Mouse (Mus musculus) CH12.LX (cell line): ENCODE measurements at regions not wholly inside any gene's neighbourhood (a gene's known extent, or its start where the extent isn't known, plus 50 kb on each side); places are given as distances from the start of the nearest gene placed in this dataset.

Experiments used
- BHLHE40 ChIP-seq: IDR thresholded peaks from 2 replicates; pipeline ENCODE4 v1.6.1; 2011; ENCODE audit warnings: mild to moderate bottlenecking, low read depth, low read length, improper control_type of control experiment
- CHD2 ChIP-seq: IDR thresholded peaks from 2 replicates; pipeline ENCODE4 v1.6.1; 2011; ENCODE audit warnings: low read length, improper control_type of control experiment
- CTCF ChIP-seq, 2 experiments: IDR thresholded peaks in 1 of 2; conservative IDR thresholded peaks in 1 of 2; 2 replicates each; pipeline ENCODE4 v1.5.1; 2011 to 2012; ENCODE audit warnings: low read depth in 2 of 2, low read length in 2 of 2, improper control_type of control experiment in 1 of 2, inconsistent platforms in 1 of 2, mild to moderate bottlenecking in 1 of 2, moderate library complexity in 1 of 2
- E2F4 ChIP-seq: IDR thresholded peaks from 2 replicates; pipeline ENCODE4 v1.6.1; 2011; ENCODE audit warnings: low read depth, low read length, improper control_type of control experiment; ENCODE audit not compliant: insufficient replicate concordance
- EP300 ChIP-seq: IDR thresholded peaks from 2 replicates; pipeline ENCODE4 v1.6.1; 2011; ENCODE audit warnings: low read length, improper control_type of control experiment
- HCFC1 ChIP-seq: IDR thresholded peaks from 2 replicates; pipeline ENCODE4 v1.6.1; 2012; ENCODE audit warnings: low read depth, mild to moderate bottlenecking, inconsistent platforms, low read length, improper control_type of control experiment
- KAT2A ChIP-seq: IDR thresholded peaks from 2 replicates; pipeline ENCODE4 v1.6.1; 2012; ENCODE audit warnings: low read length, improper control_type of control experiment, inconsistent platforms; ENCODE audit not compliant: insufficient replicate concordance
- MAX ChIP-seq: IDR thresholded peaks from 2 replicates; pipeline ENCODE4 v1.6.1; 2011; ENCODE audit warnings: low read length, improper control_type of control experiment
- MYC ChIP-seq: IDR thresholded peaks from 2 replicates; pipeline ENCODE4 v1.6.1; 2011; ENCODE audit warnings: low read depth, mild to moderate bottlenecking, improper control_type of control experiment, low read length
- POLR2A ChIP-seq: IDR thresholded peaks from 2 replicates; pipeline ENCODE4 v1.6.1; 2011; ENCODE audit warnings: low read depth, mild to moderate bottlenecking, improper control_type of control experiment, low read length
- POLR2AphosphoS2 ChIP-seq: IDR thresholded peaks from 2 replicates; pipeline ENCODE4 v1.6.1; 2011; ENCODE audit warnings: low read depth, low read length, improper control_type of control experiment

- TF ChIP-seq E2F4, result no peak
- TF ChIP-seq EP300, result no peak
- TF ChIP-seq MYC, result no peak
- TF ChIP-seq CTCF (conservative IDR thresholded peaks at IDR 0.05 in 1 of 2, IDR thresholded peaks at IDR 0.05 in 1 of 2; ENCODE audit: low read depth in 2 of 2, low read length in 2 of 2), result no peak
- TF ChIP-seq MAX, result no peak
- TF ChIP-seq POLR2AphosphoS2, result no peak
- no peak for TF ChIP-seq POLR2A
- no peak for TF ChIP-seq KAT2A
- no peak for TF ChIP-seq CHD2
- no peak for TF ChIP-seq HCFC1
- no peak for TF ChIP-seq BHLHE40
These were observed 55.4 kb upstream of the Foxd3 start for GRCm38 (mm10) chr4:99600741-99601140.
